Mouse (Mus musculus) liver, embryonic 12.5 days (tissue): ENCODE results near the gene Cbx5. TPM values are rescaled to one million over a fixed set of nuclear protein-coding genes. Genes with fewer than 3 reads are reported as not detected.
"Not testable (repeated sequence)": the region's sequence is repeated elsewhere in the genome, so short reads cannot be mapped to it uniquely, and the experiment has no call there.

Experiments used
- ATAC-seq: fragments of 200-750 bp; cut with Nextera tagmentation; 2 replicates; pipeline ENCODE4 v1.8.0; 2017; ENCODE audit warnings: moderate number of reproducible peaks, mild to moderate bottlenecking, moderate library complexity
- H3K27ac ChIP-seq: fragments of 300-500 bp; sonication (generic); 2 replicates; pipeline ENCODE4 v1.5.1; 2016; ENCODE audit warnings: mild to moderate bottlenecking
- H3K27me3 ChIP-seq: fragments of 300-500 bp; sonication (generic); replicated peaks from 2 replicates; pipeline ENCODE4 v1.6.1; 2016; ENCODE audit warnings: mild to moderate bottlenecking, moderate library complexity
- H3K36me3 ChIP-seq: fragments of 300-500 bp; sonication (generic); 2 replicates; pipeline ENCODE4 v1.6.1; 2016; ENCODE audit warnings: mild to moderate bottlenecking, moderate library complexity
- H3K4me1 ChIP-seq: fragments of 300-500 bp; sonication (generic); 2 replicates; pipeline ENCODE4 v1.6.1; 2016
- H3K4me2 ChIP-seq: fragments of 300-500 bp; sonication (generic); 2 replicates; pipeline ENCODE4 v1.6.1; 2016; ENCODE audit warnings: mild to moderate bottlenecking, moderate library complexity
- H3K4me3 ChIP-seq: fragments of 300-500 bp; sonication (generic); 2 replicates; pipeline ENCODE4 v1.5.1; 2016; ENCODE audit warnings: mild to moderate bottlenecking, moderate library complexity
- H3K9ac ChIP-seq: fragments of 300-500 bp; sonication (generic); 2 replicates; pipeline ENCODE4 v1.6.1; 2016; ENCODE audit warnings: mild to moderate bottlenecking, moderate library complexity
- H3K9me3 ChIP-seq: fragments of 300-500 bp; sonication (generic); replicated peaks from 2 replicates; pipeline ENCODE4 v1.6.1; 2016; ENCODE audit warnings: mild to moderate bottlenecking, moderate library complexity
- WGBS: fragments of 180-500 bp; shearing (Covaris S2); methylation state at CpG from one replicate; pipeline ENCODE4 v1.1.7; 2016; ENCODE audit not compliant: insufficient replicate concordance; 5-methylcytosine and 5-hydroxymethylcytosine counted together
- polyA plus RNA-seq: library from polyadenylated mRNA; unstranded; fragments of >200 nt; fragmentation: Nextera tagmentation; extraction: Ambion mirVana; gene quantifications from 2 replicates; pipeline ENCODE4 v1.2.1, GENCODE M21; 2016

The Cbx5 gene
- 84.2 and 84.5 TPM in 2 replicates for polyA plus RNA-seq

DNA sequence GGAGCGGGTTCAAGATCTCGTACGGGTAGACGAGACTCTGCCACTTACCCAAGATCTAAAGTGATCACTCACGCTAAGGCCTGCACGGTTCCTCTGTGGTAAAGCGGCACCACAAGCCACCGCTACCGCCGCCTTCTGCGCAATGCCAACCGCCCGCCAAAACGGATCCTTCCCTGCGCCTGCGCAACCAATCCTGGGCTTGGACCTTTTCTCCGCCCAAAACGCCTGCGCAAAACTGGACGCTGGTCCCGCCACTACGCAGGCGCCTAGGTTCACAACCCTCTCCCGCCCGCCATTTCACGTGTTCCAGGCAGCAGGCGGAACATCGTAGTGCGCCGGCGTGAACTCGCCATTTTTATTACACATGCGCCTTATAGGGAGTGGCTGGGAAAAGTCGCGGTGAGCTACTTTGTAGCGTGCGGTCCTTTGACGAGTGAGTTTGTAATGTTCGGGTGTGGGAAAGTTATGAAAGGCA is at the start of gene Cbx5:
Gene Cbx5 (minus strand): TSS at position 132 of the 475 bp plus-strand sequence.
- Histone ChIP-seq H3K27me3 (no peaks in the 10 kb centered on the region), H3K9ac (peak within 1 kb of the TSS; percentile 87), H3K27ac (peak within 1 kb of the TSS; percentile 94), H3K4me1 (peaks cover 55% of the 10 kb centered on the region), H3K36me3 (peaks cover 63% of the 10 kb centered on the region), H3K4me2 (peak within 1 kb of the TSS; percentile 91), H3K4me3 (peak within 1 kb of the TSS; percentile 88), H3K9me3 (no peaks in the 10 kb centered on the region)
- WGBS: under 1% methylated on average over 39 of the region's 39 CpGs
- peak; percentile 81 for ATAC-seq

DNA sequence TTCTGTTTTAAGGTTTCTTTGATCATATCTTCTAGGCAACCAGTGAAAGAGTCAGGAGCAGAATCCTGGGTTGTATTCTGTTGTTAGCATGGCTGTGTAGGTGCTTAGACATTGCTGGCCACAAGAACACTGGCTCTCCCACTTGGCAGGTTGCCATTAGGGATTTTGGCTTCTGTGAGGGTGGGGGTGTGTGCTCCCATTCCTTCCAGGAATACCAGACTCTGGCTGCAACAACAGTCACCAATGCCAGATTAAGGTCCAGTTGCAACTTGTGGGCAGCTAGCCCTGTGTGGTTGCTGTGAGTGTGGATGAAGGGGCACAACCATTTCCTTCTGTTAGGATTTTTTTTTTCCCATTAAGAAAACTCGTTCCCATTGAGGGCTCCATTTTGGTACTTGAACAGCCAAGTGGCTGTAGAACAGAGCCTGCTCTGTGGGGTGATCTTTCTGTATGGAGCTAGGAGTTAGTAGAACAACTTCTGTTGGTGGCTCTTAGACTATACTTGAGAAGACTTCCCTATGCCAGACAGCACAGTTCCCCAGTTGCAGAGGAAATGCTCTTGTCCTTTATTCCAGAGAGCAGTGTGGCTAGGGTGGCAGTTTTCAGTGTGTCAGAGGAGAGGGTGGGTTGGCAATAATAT is 46.3 kb upstream of the Cbx5 start:
- no peak overlapping the region for H3K4me2 ChIP-seq
- H3K36me3 ChIP-seq: peaks cover 66% of the 10 kb centered on the region
- H3K27ac ChIP-seq: 0 out of 2 replicates have a peak overlapping the region, but pooled peaks have one; percentile 15
- no peaks in the 10 kb centered on the region for H3K27me3 ChIP-seq
- ATAC-seq: no peak
- no peaks in the 10 kb centered on the region for H3K9me3 ChIP-seq
- no peak overlapping the region for H3K4me3 ChIP-seq
- WGBS: 43% methylated on average over 1 of the region's 1 CpGs
- no peak overlapping the region for H3K9ac ChIP-seq
- peaks cover 34% of the 10 kb centered on the region for H3K4me1 ChIP-seq

DNA sequence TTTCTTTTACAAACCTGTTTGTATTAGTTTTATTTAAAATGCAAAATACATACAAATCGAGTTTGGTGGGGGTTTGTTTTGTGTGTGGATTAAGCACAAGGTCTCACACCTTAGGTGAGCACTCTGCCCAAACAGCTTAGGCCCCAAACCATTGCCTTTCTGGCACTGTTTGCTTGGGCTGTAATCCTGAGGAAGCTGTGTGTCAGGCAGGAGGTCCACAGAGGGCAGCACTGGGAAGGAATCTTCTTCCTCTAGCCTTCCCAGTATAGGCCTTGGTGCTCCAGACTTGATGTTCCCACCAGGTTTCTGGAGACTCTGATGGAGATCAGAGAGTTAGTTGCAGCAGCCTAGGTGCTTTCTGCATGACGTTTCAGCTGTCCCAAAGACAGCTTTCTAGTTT is 45.0 kb upstream of the Cbx5 start:
- Histone ChIP-seq H3K36me3 (peaks cover 60% of the 10 kb centered on the region), H3K27ac (peak overlapping the region; percentile 51; the same call in 1 of the 2 replicates), H3K4me3 (no peak overlapping the region), H3K9me3 (no peaks in the 10 kb centered on the region), H3K9ac (peak overlapping the region; percentile 24; the same call in 1 of the 2 replicates), H3K4me2 (no peak overlapping the region), H3K27me3 (no peaks in the 10 kb centered on the region), H3K4me1 (peaks cover 47% of the 10 kb centered on the region)
- WGBS: 32% methylated on average over 2 of the region's 2 CpGs
- ATAC-seq: no peak

DNA sequence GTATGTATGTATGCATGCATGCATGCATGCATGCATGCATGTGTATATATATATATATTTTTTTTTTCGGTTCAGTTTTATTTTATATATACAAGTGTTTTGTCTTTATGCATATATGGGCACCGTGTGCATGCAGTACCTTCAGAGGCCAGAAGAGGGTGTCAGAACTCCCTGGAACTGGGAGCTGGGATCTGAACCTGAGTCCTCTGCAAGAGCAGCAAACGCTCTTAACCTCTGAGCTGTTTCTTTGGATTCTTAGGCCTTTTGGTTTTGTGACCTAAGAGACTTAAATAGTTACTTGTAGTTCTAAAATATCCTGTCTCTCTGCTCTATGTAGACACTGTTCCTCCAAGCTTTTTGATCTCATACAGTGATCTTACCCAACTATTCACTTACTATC is 44.5 kb upstream of the Cbx5 start:
- Histone ChIP-seq H3K27ac (no peak overlapping the region), H3K4me1 (peaks cover 51% of the 10 kb centered on the region), H3K27me3 (no peaks in the 10 kb centered on the region), H3K4me2 (no peak overlapping the region), H3K4me3 (no peak overlapping the region), H3K36me3 (peaks cover 58% of the 10 kb centered on the region), H3K9me3 (no peaks in the 10 kb centered on the region), H3K9ac (no peak overlapping the region)
- 73% methylated on average over 3 of the region's 3 CpGs for WGBS
- no peak for ATAC-seq

DNA sequence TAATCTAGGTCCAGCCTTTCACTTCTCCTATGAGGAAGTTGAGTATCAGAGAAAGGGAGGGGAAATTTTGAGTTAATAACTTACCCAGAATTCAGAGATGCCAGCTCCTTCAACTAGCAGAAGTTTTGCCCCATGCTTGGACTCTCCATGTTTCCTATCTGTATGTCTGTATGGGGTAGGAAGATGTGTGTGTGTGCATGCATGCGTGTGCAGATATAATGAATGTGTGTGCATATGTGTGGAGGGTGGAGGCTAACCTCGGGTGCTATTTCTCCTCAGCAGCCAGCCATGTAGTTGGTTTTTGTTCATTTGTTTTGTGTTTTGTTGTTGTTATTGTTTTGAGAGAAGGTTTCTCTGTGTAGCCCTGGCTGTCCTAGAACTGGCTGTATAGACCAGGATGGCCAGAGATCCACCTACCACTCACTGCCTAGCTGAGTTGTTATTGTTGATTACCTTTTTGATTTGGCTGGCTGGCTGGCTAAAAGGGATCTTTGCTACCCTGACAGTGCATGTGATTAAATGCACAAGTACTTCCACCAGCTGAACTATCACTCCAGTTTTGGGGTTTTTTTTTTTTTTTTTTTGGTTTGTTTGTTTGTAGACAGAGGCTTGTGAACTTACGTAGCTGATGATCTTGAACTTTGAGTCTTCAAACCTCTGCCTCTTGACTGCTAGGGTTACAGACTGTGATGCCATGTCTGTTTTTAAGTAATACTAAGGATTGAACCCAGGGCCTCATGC is 42.0 kb upstream of the Cbx5 start:
- peaks cover 59% of the 10 kb centered on the region for H3K36me3 ChIP-seq
- peak overlapping the region; percentile 18; the same call in 1 of the 2 replicates for H3K9ac ChIP-seq
- no peaks in the 10 kb centered on the region for H3K9me3 ChIP-seq
- H3K4me1 ChIP-seq: peaks cover 75% of the 10 kb centered on the region
- 83% methylated on average over 3 of the region's 3 CpGs for WGBS
- peak overlapping the region; percentile 6; the same call in 1 of the 2 replicates for H3K4me2 ChIP-seq
- no peaks in the 10 kb centered on the region for H3K27me3 ChIP-seq
- ATAC-seq: no peak
- H3K27ac ChIP-seq: peak overlapping the region; percentile 83
- no peak overlapping the region for H3K4me3 ChIP-seq

DNA sequence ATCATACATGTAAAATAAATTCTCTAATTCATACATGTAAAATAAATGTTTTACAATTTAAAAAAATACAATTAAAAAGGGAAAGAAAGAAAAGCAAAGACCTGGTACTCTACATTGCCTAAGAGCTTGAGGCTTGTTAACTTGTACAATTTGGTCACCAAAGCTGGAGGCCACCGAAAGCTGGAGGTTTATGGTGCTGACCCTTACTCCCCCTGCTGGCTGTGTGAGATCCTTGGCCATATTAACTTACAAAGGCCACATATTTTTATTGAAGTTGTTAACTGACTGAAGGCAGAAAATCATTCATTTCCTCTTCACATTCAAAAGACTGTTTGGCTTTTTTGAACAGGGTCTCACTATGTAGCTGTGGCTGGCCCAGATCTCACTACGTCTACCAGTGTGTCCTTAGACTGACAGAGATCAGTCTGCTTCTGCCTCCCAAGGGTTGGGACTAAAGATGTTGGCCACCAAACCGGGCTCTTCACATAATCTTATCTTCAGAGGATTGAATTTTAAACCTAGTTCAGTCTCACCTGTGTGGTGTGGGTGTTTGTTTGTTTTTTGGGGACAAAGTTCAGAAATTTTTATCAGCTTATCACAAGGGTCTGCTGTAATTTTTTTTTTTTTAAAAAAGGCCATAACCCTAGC is 41.3 kb upstream of the Cbx5 start:
- H3K27me3 ChIP-seq: no peaks in the 10 kb centered on the region
- no peaks in the 10 kb centered on the region for H3K9me3 ChIP-seq
- 0 out of 2 replicates have a peak overlapping the region, but pooled peaks have one; percentile 0 for H3K4me3 ChIP-seq
- peak; percentile 53 for ATAC-seq
- H3K9ac ChIP-seq: peak overlapping the region; percentile 57
- H3K4me1 ChIP-seq: peaks cover 78% of the 10 kb centered on the region
- H3K27ac ChIP-seq: peak overlapping the region; percentile 83
- peak overlapping the region; percentile 30; the same call in 1 of the 2 replicates for H3K4me2 ChIP-seq
- WGBS: 41% methylated on average over 3 of the region's 3 CpGs
- peaks cover 57% of the 10 kb centered on the region for H3K36me3 ChIP-seq

DNA sequence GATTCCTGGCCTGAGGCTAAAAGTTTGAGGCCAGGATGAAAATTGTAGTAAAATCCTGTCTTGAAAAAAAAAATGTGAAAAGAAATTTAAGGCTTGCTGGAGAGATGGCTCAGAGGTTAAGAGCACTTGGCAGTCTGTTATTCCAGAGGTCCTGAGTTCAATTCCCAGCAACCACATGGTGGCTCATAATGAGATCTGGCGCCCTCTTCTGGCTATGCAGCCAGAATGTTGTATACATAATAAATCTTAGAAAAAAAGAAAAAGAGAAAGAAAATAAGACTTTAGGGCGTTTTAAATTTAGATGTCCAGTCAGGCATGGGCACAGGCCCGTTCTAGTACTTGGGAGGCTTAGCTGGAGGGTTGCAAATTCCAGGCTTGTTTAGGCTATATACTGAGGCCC is 40.1 kb upstream of the Cbx5 start:
- no peak for ATAC-seq

DNA sequence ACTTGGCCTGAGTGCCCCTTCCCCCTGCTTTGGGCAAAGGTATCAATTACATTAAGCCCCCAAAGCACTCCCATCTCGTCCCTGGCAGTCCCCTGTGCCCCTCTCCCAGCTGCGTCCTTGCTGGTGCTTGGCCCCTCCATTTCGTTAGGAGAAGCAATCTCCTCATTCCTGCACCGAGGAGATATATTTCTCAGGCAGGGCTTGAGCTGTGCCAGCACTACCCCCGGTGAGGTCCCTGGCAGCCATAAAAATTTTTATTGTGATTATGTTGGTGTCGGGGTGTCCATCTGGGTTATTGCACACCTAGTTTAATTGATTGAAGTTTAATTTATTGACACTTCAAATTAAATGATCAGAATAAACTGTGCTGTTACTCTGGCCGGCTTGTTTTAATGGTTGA is 38.3 kb upstream of the Cbx5 start:
- no peak overlapping the region for H3K4me3 ChIP-seq
- peak overlapping the region; percentile 70 for H3K27ac ChIP-seq
- no peaks in the 10 kb centered on the region for H3K27me3 ChIP-seq
- H3K36me3 ChIP-seq: peaks cover 41% of the 10 kb centered on the region
- 64% methylated on average over 7 of the region's 7 CpGs for WGBS
- H3K4me2 ChIP-seq: no peak overlapping the region
- no peaks in the 10 kb centered on the region for H3K9me3 ChIP-seq
- peaks cover 82% of the 10 kb centered on the region for H3K4me1 ChIP-seq
- no peak for ATAC-seq
- peak overlapping the region; percentile 30 for H3K9ac ChIP-seq

More for the DNA sequence above, 40.1 kb upstream of the Cbx5 start:
- Histone ChIP-seq H3K9ac (no peak overlapping the region), H3K4me1 (peaks cover 75% of the 10 kb centered on the region), H3K4me2 (0 out of 2 replicates have a peak overlapping the region, but pooled peaks have one; percentile 30), H3K4me3 (no peak overlapping the region), H3K9me3 (no peaks in the 10 kb centered on the region), H3K27ac (peak overlapping the region; percentile 83), H3K36me3 (peaks cover 52% of the 10 kb centered on the region), H3K27me3 (no peaks in the 10 kb centered on the region)
- WGBS: 53% methylated on average over 3 of the region's 3 CpGs

DNA sequence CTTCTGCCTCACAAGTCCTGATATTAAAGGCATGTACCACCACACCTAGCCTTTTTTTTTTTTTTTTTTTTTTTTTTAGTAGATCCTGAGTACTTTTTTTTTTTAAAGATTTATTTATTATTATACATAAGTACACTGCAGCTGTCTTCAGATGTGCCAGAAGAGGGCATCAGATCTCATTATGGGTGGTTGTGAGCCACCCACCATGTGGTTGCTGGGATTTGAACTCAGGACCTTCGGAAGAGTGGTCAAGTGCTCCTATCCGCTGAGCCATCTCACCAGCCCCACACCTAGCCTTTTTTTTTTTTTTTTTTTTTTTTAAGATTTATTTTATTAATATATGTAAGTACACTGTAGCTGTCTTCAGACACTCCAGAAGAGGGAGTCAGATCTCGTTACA is 36.3 kb upstream of the Cbx5 start:
- peaks cover 37% of the 10 kb centered on the region for H3K36me3 ChIP-seq
- not testable (repeated sequence) for H3K27me3 ChIP-seq, H3K4me2 ChIP-seq, H3K4me3 ChIP-seq, ATAC-seq, H3K9me3 ChIP-seq, H3K27ac ChIP-seq, H3K9ac ChIP-seq
- H3K4me1 ChIP-seq: peaks cover 75% of the 10 kb centered on the region
- 95% methylated on average over 3 of the region's 3 CpGs for WGBS

DNA sequence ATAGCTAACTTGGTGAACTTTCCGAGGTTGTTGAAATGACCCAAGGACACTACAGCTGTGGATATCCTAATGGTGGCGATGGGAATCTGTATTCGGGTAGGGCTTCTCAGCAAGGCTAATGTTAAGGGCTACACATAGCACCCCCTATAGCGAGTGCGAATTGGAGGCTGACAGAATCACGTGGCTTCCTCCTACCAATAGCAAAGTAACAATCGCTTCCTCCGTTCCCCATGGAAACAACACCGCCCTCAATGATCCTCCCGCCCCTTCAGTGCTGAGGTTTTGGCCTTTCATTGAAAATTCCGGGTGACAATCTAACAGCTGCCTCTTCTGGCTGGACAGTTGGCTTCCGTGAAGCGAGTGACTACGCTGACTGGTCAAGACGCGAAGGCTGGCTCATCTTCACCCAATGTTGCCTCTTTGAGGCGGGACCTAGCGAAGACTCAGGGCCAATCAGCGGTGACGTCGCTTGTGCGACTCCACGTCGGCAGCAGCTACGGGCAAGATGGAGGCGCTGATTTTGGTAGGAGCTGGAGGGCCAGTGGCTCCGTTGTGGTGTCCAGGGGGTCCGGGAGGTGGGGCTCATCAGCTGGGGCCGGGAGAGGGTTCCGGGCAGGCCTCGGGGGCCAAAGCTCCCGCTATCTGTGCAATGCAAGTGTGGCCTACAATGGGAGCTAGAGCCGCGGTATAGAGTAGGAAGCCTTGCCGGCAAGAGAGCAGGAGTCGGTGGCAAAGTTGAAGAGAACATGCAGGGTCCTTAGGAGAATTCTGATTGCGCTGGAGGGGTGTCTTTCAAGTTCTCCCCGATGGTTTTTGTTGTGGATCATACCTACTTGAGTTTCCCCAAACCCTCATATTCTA is 33.0 kb upstream of the Cbx5 start, which contains the start of gene Copz1:
Gene Copz1 (plus strand): TSS at position 296 of the 861 bp plus-strand sequence.
- H3K4me2 ChIP-seq: peak within 1 kb of the TSS; percentile 80
- H3K9ac ChIP-seq: peak within 1 kb of the TSS; percentile 87
- H3K36me3 ChIP-seq: peaks cover 13% of the 10 kb centered on the region
- peak; percentile 98 for ATAC-seq
- peak within 1 kb of the TSS; percentile 81 for H3K27ac ChIP-seq
- WGBS: 1% methylated on average over 38 of the region's 38 CpGs
- H3K9me3 ChIP-seq: no peaks in the 10 kb centered on the region
- no peaks in the 10 kb centered on the region for H3K27me3 ChIP-seq
- H3K4me1 ChIP-seq: peaks cover 66% of the 10 kb centered on the region
- H3K4me3 ChIP-seq: peak within 1 kb of the TSS; percentile 90

DNA sequence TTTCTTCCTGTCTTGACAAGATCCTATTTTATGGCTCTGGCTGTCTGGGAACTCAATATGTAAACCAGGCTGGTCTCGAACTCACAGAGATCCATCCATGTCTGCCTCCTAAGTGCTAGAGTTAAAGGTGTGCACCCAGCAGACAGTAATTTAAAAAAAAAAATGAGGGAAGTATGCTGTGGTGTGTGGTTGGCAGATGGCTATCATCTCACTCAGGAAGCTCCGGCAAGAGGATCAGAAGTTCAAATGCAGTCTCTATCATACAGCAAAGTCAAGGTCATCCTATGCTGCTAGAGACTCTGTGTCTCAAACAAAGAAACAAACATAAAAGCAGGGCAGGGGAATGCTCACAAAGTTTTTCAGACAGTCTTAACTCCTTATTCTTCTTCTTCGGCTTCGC is 29.3 kb upstream of the Cbx5 start:
- 46% methylated on average over 4 of the region's 4 CpGs for WGBS
- H3K27ac ChIP-seq: peak overlapping the region; percentile 27; the same call in 1 of the 2 replicates
- no peaks in the 10 kb centered on the region for H3K36me3 ChIP-seq
- no peak for ATAC-seq
- no peaks in the 10 kb centered on the region for H3K27me3 ChIP-seq
- H3K9ac ChIP-seq: peak overlapping the region; percentile 3; the same call in 1 of the 2 replicates
- no peak overlapping the region for H3K4me3 ChIP-seq
- peaks cover 59% of the 10 kb centered on the region for H3K4me1 ChIP-seq
- no peak overlapping the region for H3K4me2 ChIP-seq
- no peaks in the 10 kb centered on the region for H3K9me3 ChIP-seq
